Mouse (Mus musculus) midbrain, embryonic 13.5 days (tissue): ENCODE data around the gene Agap1. TPM values are rescaled to one million over a fixed set of nuclear protein-coding genes. Genes with fewer than 3 reads are reported as not detected.
A peak's percentile ranks its signal among the peaks of the same experiment; 100 is the strongest.

Experiments
- ATAC-seq: fragments of 200-750 bp; cut with Nextera tagmentation; 2 replicates; pipeline ENCODE4 v1.8.0; 2017; ENCODE audit warnings: mild to moderate bottlenecking, moderate TSS enrichment, moderate library complexity
- H3K27ac ChIP-seq: fragments of 300-500 bp; sonication (generic); 2 replicates; pipeline ENCODE4 v1.5.1; 2015; ENCODE audit warnings: inconsistent platforms, mild to moderate bottlenecking, moderate library complexity
- H3K27me3 ChIP-seq: fragments of 300-500 bp; sonication (generic); 2 replicates; pipeline ENCODE4 v1.6.1; 2015; ENCODE audit warnings: mild to moderate bottlenecking, inconsistent platforms
- H3K36me3 ChIP-seq: fragments of 300-500 bp; sonication (generic); 2 replicates; pipeline ENCODE4 v1.6.1; 2015; ENCODE audit warnings: mild to moderate bottlenecking, inconsistent platforms
- H3K4me1 ChIP-seq: fragments of 300-500 bp; sonication (generic); replicated peaks from 2 replicates; pipeline ENCODE4 v1.6.1; 2015; ENCODE audit warnings: inconsistent platforms
- H3K4me2 ChIP-seq: fragments of 300-500 bp; sonication (generic); replicated peaks from 2 replicates; pipeline ENCODE4 v1.6.1; 2015; ENCODE audit warnings: moderate library complexity, mild to moderate bottlenecking, inconsistent platforms
- H3K4me3 ChIP-seq: fragments of 300-500 bp; sonication (generic); replicated peaks from 2 replicates; pipeline ENCODE4 v1.5.1; 2015; ENCODE audit warnings: mild to moderate bottlenecking, inconsistent platforms
- H3K9ac ChIP-seq: fragments of 300-500 bp; sonication (generic); replicated peaks from 2 replicates; pipeline ENCODE4 v1.6.1; 2015; ENCODE audit warnings: mild to moderate bottlenecking, inconsistent platforms
- H3K9me3 ChIP-seq: fragments of 300-500 bp; sonication (generic); 2 replicates; pipeline ENCODE4 v1.6.1; 2016; ENCODE audit warnings: mild to moderate bottlenecking, inconsistent platforms
- WGBS: fragments of 180-500 bp; shearing (Covaris S2); methylation state at CpG from one replicate; pipeline ENCODE4 v1.1.7; 2015; 5-methylcytosine and 5-hydroxymethylcytosine counted together
- polyA plus RNA-seq: library from polyadenylated mRNA; unstranded; fragments of >200 nt; fragmentation: Nextera tagmentation; extraction: Ambion mirVana; gene quantifications from 2 replicates; pipeline ENCODE4 v1.2.1, GENCODE M21; 2015

The Agap1 gene
- polyA plus RNA-seq, 1 experiment from 2014 or later = 50.2 TPM

DNA sequence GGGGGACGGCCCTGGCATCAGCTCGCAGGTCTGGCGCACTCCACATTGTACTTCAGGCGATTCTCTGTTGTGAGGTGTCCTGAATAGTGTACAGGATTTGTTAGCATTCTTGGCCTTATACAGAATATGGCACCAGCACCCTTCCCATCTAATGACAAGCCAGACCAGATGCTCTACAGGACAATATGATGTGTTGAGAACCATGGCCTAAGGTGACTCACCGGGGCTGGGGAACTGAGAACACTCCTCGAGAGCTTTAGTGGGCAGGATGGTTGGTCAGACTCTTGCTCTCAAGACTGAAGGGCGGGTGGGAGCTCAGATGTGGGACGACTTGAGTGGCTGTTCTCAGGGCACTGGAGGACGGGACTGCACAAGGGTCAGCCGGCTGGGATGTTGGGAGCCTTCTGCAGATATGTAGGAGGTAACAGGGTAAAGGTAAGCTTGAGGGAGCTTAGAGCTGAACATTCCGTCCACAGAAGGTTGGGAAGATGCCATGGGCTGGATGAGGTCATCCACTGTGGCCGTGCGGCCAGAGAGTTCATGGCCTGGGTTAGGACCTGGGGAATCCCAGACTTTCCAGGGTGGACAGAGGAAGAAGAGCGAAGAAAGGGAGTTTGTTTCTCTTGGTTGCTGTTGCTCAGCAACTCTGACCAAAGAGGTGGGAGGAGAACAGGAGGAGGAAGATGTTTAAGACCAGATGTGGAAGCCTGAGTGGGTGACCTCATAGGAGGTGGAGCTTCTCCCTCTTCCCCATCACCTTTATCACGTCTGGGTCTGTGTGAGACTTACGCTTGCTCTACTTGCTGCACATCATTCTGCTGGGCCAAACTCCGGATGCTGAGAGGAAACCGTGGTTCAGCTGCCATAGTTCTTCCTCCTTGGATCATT is 100.6 kb downstream of the Agap1 start:
- H3K27ac ChIP-seq = no peak overlapping the region
- no peak for ATAC-seq
- H3K36me3 ChIP-seq = no peaks in the 10 kb centered on the region
- no peak overlapping the region for H3K4me2 ChIP-seq
- WGBS = 86% methylated on average over 18 of the region's 18 CpGs
- H3K9ac ChIP-seq = no peak overlapping the region
- peaks cover 55% of the 10 kb centered on the region for H3K4me1 ChIP-seq
- H3K9me3 ChIP-seq = no peaks in the 10 kb centered on the region
- no peaks in the 10 kb centered on the region for H3K27me3 ChIP-seq
- H3K4me3 ChIP-seq = no peak overlapping the region

DNA sequence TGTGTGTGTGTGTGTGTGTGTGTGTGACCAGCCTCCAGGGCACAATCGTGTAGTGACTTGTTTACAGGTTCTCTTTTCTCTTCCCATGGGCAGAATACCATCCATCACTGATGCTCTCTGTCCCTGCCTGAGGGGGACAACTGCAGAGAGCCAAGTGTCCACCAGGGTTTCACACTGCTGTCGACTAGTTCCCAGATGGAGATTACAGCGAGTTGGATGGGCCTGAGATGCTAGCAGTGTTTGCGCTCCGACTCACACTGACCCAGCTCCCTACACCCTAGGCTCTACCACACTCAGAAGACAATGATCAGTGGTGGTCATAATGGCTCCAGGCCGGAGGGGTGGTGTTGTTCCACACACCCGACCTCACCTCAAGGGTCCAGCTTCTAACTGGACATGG is 101.4 kb downstream of the Agap1 start:
- H3K4me2 ChIP-seq = no peak overlapping the region
- H3K36me3 ChIP-seq = no peaks in the 10 kb centered on the region
- whole genome bisulfite sequencing = 82% methylated on average over 7 of the region's 7 CpGs
- no peaks in the 10 kb centered on the region for H3K9me3 ChIP-seq
- H3K9ac ChIP-seq = no peak overlapping the region
- H3K4me3 ChIP-seq = no peak overlapping the region
- H3K4me1 ChIP-seq = peaks cover 52% of the 10 kb centered on the region
- no peak overlapping the region for H3K27ac ChIP-seq
- H3K27me3 ChIP-seq = no peaks in the 10 kb centered on the region
- peak; percentile 31; the same call in 1 of the 2 replicates for ATAC-seq

DNA sequence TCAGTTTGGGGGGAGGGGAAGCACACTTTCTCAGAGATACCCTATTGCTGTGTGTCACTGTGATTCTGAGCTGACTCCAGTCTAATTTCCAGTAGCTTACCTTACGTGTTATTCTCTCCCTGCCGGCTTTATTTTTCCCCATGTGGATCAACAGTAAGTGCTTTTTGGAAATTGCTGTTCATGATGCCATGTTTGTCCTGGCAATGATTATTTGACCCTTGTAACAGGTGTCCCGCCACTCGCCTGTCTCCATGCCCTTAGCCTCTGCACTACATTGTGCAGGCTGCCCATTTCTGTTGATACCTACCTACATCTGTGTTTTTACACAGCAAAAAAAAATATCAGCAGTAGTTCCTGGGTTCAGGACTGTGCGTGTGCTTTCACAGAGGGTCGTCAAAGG is 102.8 kb downstream of the Agap1 start:
- 88% methylated on average over 6 of the region's 6 CpGs for WGBS
- H3K27ac ChIP-seq = no peak overlapping the region
- peaks cover 46% of the 10 kb centered on the region for H3K4me1 ChIP-seq
- no peak overlapping the region for H3K9ac ChIP-seq
- H3K9me3 ChIP-seq = no peaks in the 10 kb centered on the region
- no peak overlapping the region for H3K4me2 ChIP-seq
- ATAC-seq = no peak
- no peak overlapping the region for H3K4me3 ChIP-seq
- H3K36me3 ChIP-seq = no peaks in the 10 kb centered on the region
- no peaks in the 10 kb centered on the region for H3K27me3 ChIP-seq

DNA sequence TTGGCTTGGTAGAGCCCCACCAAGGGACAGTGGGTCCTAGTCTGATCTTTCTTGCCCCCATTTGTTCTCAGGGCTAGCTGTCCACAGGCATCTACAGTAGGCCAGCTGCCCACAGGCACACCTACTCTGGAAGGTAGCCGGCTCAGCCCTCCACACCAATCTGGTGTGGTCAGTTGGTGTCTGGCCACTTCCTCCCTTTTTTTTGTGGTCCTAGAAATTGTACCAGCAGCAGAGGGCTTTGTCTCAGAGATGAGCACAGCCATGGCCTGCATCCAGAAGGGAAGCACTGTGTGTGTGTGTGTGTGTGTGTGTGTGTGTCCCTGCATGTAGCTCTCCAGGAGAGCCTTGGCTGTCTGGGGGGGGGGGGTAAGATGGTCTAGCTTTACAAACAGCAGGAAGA is 103.5 kb downstream of the Agap1 start:
- H3K4me3 ChIP-seq = no peak overlapping the region
- H3K9me3 ChIP-seq = no peaks in the 10 kb centered on the region
- no peaks in the 10 kb centered on the region for H3K27me3 ChIP-seq
- peaks cover 53% of the 10 kb centered on the region for H3K4me1 ChIP-seq
- H3K4me2 ChIP-seq = no peak overlapping the region
- no peak for ATAC-seq
- H3K27ac ChIP-seq = no peak overlapping the region
- 86% methylated on average over 1 of the region's 1 CpGs for WGBS
- no peaks in the 10 kb centered on the region for H3K36me3 ChIP-seq
- H3K9ac ChIP-seq = no peak overlapping the region

DNA sequence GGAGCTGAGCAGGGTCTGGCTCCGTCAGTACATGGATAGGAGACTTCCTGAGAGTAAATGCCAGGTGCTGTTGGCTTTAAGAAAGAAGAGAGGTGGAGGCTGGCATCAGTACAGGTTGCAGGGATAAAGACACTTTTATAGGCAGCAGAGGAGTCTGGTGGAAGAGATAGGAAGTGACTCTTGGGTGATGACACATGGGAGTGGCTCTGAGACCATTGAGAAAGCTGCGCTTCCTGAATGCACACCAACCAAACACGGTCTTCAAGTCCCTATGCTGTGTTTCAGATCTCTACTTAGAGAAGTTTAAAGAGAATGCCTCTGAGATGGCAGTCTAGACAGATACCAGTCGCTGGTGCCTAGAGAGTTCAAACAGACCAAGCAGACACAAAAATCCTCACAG is 108.8 kb downstream of the Agap1 start:
- Histone ChIP-seq H3K27me3 (no peaks in the 10 kb centered on the region), H3K4me3 (no peak overlapping the region), H3K9me3 (no peaks in the 10 kb centered on the region), H3K4me1 (peaks cover 81% of the 10 kb centered on the region), H3K36me3 (no peaks in the 10 kb centered on the region), H3K4me2 (no peak overlapping the region), H3K27ac (no peak overlapping the region), H3K9ac (no peak overlapping the region)
- WGBS = 90% methylated on average over 4 of the region's 4 CpGs
- no peak for ATAC-seq

DNA sequence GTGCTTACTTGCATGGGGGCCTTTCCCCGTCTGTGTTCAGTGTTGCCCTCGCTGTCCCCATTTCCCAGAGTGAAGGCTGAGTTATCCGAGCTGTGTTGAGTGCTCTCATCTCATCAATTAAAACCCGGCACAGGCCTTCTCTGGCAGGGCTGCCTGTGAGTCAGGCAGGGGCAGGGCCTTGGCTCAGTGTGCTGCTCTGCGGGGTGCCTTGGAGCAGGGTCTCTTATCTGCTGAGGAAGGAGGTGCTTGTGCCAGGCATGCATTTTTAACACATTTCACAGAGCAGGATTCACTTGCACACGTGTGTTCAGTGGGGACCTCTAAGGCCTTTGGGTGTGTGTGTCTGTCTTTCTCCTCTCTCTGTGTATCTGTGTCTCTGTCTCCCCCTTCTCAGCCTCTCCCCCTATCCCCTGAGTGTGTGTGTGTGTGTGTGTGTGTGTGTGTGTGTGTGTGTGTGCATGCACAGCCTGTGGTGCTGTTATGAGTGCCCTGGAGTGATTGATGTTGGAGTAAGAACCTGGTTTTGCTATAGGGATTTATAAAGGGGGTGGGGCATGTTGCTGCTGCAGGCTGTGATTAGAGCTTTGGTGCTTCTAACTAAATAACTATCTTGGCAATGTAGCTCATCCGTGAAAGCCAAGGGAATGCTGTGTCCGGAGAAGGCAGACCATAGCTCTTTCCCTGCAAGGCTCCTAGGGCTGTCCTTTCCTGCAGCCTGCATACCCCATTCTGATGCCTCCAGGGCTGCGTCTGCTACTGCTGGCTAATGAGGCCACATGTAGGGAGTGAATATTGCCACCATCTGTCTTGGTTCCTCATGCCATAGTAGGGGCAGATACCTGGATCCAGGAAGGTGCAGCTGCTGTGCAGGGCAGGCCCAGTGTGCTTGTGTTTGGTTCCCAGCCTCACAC is 112.2 kb downstream of the Agap1 start:
- 14% methylated on average over 9 of the region's 9 CpGs for WGBS
- peak; percentile 65 for ATAC-seq

DNA sequence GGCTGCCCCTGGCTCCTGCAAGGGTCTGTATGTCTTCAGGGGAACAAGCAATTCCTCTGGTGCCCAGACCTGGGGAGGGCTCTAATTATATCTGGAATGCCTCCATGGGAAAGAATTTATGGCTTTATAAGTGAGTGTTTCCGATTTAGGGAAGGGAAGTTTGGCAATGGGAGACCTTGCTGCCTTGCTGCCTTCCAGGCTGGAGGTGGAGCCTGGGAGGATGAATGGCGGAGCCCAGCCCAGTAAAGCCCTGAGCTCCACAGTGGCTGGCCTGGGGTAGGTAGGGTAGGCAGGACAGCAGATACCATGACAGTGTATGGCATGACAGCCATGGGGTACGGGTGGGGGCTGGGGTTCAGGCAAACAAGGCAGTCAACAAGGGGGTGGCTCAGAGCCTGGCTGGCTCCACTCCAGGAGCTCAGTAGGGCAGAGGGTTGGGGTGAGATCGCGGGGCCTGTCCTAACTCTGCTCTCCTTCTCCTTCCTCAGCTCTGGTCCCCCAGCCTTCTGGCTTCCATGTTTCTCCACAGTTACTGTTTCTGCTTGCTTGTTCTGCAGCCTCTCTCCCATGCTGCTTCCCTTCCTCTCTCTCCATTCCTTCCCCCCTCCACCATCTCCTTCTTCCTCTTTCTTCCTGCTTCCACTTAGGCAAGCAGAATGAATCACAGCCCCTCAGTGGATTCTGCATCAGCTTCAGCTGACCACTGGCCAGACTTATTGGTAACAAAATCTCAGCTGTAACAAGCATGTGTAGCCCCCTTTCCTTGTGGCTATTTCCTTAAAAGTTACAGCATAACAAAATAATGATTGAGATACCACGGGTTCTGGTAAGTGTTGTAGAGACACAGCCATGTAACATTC is 114.2 kb downstream of the Agap1 start:
- WGBS = 78% methylated on average over 6 of the region's 6 CpGs

More for the DNA sequence above, 112.2 kb downstream of the Agap1 start:
- 0 out of 2 replicates have a peak overlapping the region, but pooled peaks have one; percentile 19 for H3K9ac ChIP-seq
- no peaks in the 10 kb centered on the region for H3K27me3 ChIP-seq
- peak overlapping the region; percentile 86 for H3K27ac ChIP-seq
- H3K36me3 ChIP-seq = no peaks in the 10 kb centered on the region
- H3K4me2 ChIP-seq = peak overlapping the region; percentile 1; the same call in 1 of the 2 replicates
- peaks cover 74% of the 10 kb centered on the region for H3K4me1 ChIP-seq
- H3K4me3 ChIP-seq = no peak overlapping the region
- no peaks in the 10 kb centered on the region for H3K9me3 ChIP-seq

DNA sequence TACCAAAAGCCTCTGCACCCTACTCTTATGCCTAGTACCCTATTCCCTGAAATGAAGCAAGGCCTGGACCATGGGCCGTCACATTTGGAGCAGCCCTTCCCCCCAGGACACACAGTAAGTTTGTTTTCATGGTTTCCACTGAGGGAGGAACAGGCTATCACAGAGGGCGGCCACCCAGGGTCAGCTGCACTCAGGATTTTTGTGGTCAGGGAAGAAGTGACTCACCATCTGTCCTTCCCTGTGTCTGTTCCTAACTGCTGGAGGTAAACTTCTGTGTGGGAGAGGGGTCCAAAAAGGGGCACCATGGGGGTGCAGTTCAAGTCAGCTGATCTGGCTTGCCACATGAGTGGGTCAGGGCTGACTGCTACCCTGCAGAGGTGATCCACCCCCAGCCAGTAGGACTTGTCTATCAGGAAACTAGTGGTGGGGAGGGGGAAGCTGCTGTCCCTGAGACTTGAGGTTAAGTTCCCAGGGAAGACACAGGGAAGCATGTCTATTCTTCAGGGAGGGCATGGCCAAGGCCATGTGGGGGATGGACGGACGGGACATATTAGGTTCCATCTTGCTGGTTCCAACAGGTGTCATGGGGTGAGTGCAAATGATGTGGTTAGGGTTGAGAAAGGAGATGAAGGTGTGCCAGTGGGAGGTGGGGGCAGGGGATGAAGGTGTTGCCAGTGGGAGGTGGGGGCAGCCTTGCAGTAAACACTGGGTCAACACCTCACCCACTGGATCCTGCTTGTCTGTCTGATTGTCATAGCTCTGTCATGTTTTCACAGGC is 116.1 kb downstream of the Agap1 start:
- Histone ChIP-seq H3K27me3 (no peaks in the 10 kb centered on the region), H3K9me3 (no peaks in the 10 kb centered on the region), H3K36me3 (no peaks in the 10 kb centered on the region), H3K4me3 (no peak overlapping the region), H3K4me1 (peaks cover 69% of the 10 kb centered on the region), H3K27ac (no peak overlapping the region), H3K9ac (no peak overlapping the region), H3K4me2 (no peak overlapping the region)
- WGBS = 86% methylated on average over 4 of the region's 4 CpGs
- no peak for ATAC-seq

More for the DNA sequence above, 114.2 kb downstream of the Agap1 start:
- H3K36me3 ChIP-seq = no peaks in the 10 kb centered on the region
- no peak overlapping the region for H3K4me2 ChIP-seq
- H3K9me3 ChIP-seq = no peaks in the 10 kb centered on the region
- peak overlapping the region; percentile 28; the same call in 1 of the 2 replicates for H3K9ac ChIP-seq
- no peaks in the 10 kb centered on the region for H3K27me3 ChIP-seq
- peaks cover 68% of the 10 kb centered on the region for H3K4me1 ChIP-seq
- no peak overlapping the region for H3K27ac ChIP-seq
- ATAC-seq = no peak
- H3K4me3 ChIP-seq = no peak overlapping the region

DNA sequence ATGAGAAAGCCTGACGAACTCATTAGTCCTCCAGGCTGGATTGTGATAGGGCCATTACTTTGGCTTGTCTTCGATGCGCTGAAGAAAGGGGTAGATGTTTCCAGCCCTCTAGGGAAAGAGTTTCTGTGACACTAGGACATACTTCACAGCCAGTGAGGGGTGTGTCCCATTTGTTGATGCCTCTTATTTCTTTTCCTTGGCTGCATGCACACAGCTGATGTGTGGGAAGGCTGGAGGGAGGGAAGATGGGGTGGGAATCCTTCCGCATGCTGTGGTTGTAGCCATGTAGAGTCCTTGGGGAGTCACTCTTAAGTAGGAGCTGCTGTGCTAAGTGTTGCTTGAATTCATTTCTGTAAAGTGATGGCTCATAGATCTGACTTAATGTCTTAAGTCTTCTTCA is 118.9 kb downstream of the Agap1 start:
- Histone ChIP-seq H3K4me3 (no peak overlapping the region), H3K4me1 (peaks cover 68% of the 10 kb centered on the region), H3K36me3 (no peaks in the 10 kb centered on the region), H3K4me2 (no peak overlapping the region), H3K27me3 (no peaks in the 10 kb centered on the region), H3K9me3 (no peaks in the 10 kb centered on the region), H3K9ac (no peak overlapping the region), H3K27ac (no peak overlapping the region)
- ATAC-seq = no peak
- 95% methylated on average over 4 of the region's 4 CpGs for WGBS

DNA sequence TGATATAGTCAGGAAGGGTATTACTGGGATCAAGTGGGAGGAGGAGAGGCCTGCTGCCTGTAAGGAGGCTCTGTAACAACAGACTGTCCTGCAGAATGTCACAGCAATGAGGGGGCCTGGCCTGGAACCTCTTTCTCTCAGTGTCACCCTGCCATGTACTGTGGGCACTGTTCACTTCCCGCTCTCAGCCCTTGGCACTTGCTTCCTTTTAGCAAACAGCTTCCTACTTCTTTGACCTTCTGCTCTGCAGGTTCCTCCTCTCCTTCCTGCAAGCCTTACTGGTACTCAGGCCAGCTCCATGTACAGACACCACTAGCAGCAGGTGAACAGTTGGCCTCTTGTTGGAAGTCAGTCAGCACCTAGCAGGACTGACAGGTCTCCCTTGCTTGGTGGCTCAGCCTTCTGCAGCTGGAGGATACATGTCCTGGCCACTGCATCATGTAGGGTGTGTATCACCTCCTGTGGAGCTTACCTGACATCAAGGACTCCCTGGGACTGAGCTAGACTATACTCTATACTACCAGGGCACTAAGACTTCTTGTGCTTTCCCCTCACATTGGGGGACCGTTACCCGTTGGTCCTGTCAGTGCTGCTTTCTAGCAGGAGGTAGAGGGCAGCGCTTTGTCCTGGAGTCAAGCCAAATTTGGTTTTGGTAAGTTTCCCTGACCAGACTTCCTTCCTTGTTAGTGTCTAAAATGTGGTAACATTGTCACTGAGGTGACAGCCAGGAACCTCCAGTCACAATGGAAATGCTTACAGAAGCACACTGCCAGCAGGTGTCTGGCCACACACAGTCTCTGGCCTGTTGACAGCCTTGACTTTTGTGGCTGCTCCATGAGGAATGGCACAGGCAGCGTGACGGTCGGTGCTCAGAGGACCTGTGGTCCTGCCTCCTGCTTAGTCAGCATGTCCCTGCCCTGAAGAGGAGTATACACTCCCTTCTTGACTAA is 120.6 kb downstream of the Agap1 start:
- 47% methylated on average over 7 of the region's 7 CpGs for WGBS
- H3K4me2 ChIP-seq = no peak overlapping the region
- no peaks in the 10 kb centered on the region for H3K36me3 ChIP-seq
- no peak overlapping the region for H3K4me3 ChIP-seq
- ATAC-seq = no peak
- H3K9me3 ChIP-seq = no peaks in the 10 kb centered on the region
- peaks cover 69% of the 10 kb centered on the region for H3K4me1 ChIP-seq
- no peaks in the 10 kb centered on the region for H3K27me3 ChIP-seq
- H3K9ac ChIP-seq = peak overlapping the region; percentile 41; the same call in 1 of the 2 replicates
- peak overlapping the region; percentile 100 for H3K27ac ChIP-seq
